In the genomic region with DNA sequence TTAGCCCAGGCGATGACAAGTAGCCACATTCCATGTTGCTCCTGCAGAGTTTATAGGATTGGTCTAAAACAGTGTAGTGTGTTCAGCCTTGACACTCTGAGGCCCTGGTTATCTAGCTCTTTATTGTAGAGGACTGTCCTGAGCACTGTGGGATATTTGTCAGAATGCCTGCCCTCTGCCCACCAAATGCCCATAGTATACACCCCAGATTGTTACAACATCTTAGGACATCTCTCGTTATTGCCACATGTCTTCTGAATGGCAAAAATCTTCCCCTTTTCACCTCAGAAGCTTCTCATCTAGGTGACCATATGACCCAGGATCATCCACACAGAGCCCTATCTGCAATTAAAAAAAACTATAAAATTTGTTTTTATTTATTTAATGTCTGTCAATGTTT, we compare ENCODE assay signal across 30 mouse cellular contexts. TPM values are rescaled to one million over a fixed set of nuclear protein-coding genes. Genes with fewer than 3 reads are reported as not detected.
A peak's percentile ranks its signal among the peaks of the same experiment; 100 is the strongest.
DNase-seq lines count a peak whose midpoint lies in the region; ATAC-seq and TF ChIP-seq lines count a peak whose summit lies in the region.
"Had no signal": no experiment of that assay in that cellular context is flagged by ENCODE, and none has a peak within 500 bp of the region (broad histone marks: within the 10 kb centered on the region; RNA-seq: fewer than 3 reads in every experiment).

No protein-coding gene starts in this region.

- no peak overlapping the region for H3K9ac ChIP-seq in heart, embryonic 11.5 days (ENCODE audit: low read depth, low read length)
- no peak overlapping the region for H3K9ac ChIP-seq in heart, embryonic 14.5 days (ENCODE audit: low read length)
- H3K9ac ChIP-seq: embryonic facial prominence, embryonic 13.5 days; forebrain, embryonic 12.5 days; forebrain, embryonic 15.5 days; hindbrain, embryonic 14.5 days had no signal

- no peak for DNase-seq in heart, postnatal 25 days (ENCODE audit: low spot score)
- no peak for DNase-seq in heart, adult 8-10 months (ENCODE audit: low spot score)
- DNase-seq in layer of hippocampus, adult 2 months (ENCODE audit: low spot score in 2 of 2) = no peak
- DNase-seq: adrenal gland, adult 2 months; adrenal gland, postnatal 14 days; cerebellum, adult 11 months; cerebellum, adult 2 months; cerebellum, adult 9-11 months; cerebellum, postnatal 25 days; embryo, embryonic 11 days; gastrocnemius, postnatal 25 days; heart, postnatal 4 days; kidney, adult 18-20 months had no signal

- peaks cover 23% of the 10 kb centered on the region for H3K4me1 ChIP-seq in heart, embryonic 11.5 days (ENCODE audit: control insufficient read depth, insufficient read depth, low read length)
- peaks cover 18 to 29% of the 10 kb centered on the region in 2 experiments for H3K4me1 ChIP-seq in heart, embryonic 14.5 days (ENCODE audit: control insufficient read depth in 2 of 2, insufficient read depth in 2 of 2, low read length in 2 of 2)
- H3K4me1 ChIP-seq: forebrain, embryonic 12.5 days; forebrain, embryonic 15.5 days had no signal

- H3K9me3 ChIP-seq in heart, embryonic 11.5 days (replicated peaks; ENCODE audit: control insufficient read depth, low read length) = no peaks in the 10 kb centered on the region
- no peaks in the 10 kb centered on the region for H3K9me3 ChIP-seq in heart, embryonic 14.5 days (ENCODE audit: control insufficient read depth, low read length)
- H3K9me3 ChIP-seq: embryonic facial prominence, embryonic 10.5 days; embryonic facial prominence, embryonic 13.5 days; forebrain, embryonic 12.5 days; forebrain, embryonic 15.5 days had no signal

- intact Hi-C loops in heart, postnatal 25 days (cut with DNase I) = no loop called here

- no peak overlapping the region for H3K4me3 ChIP-seq in heart, embryonic 11.5 days (ENCODE audit: low read depth, low read length)
- H3K4me3 ChIP-seq in heart, embryonic 14.5 days (ENCODE audit: control insufficient read depth in 1 of 2, insufficient read depth in 1 of 2, low read depth in 1 of 2, low read length in 2 of 2) = no peak overlapping the region
- H3K4me3 ChIP-seq in layer of hippocampus, adult 2 months = no peak overlapping the region
- H3K4me3 ChIP-seq: embryonic facial prominence, embryonic 10.5 days; embryonic facial prominence, embryonic 13.5 days; erythroblast, embryonic 14.5 days; forebrain, embryonic 12.5 days; forebrain, embryonic 15.5 days had no signal

- WGBS in heart, embryonic 11.5 days (ENCODE audit: insufficient replicate concordance) = 58% methylated on average over 2 of the region's 2 CpGs
- WGBS in heart, embryonic 14.5 days = 51% methylated on average over 2 of the region's 2 CpGs

- H3K4me2 ChIP-seq in heart, embryonic 11.5 days = no peak overlapping the region
- H3K4me2 ChIP-seq in heart, embryonic 14.5 days (ENCODE audit: low read length) = no peak overlapping the region
- H3K4me2 ChIP-seq: embryonic facial prominence, embryonic 13.5 days; forebrain, embryonic 12.5 days; forebrain, embryonic 15.5 days; hindbrain, embryonic 14.5 days had no signal

- peaks cover 10% of the 10 kb centered on the region for H3K27me3 ChIP-seq in heart, embryonic 11.5 days (ENCODE audit: control insufficient read depth, insufficient read depth, low read length)
- peaks cover 7% of the 10 kb centered on the region; the same call in 1 of the 2 replicates for H3K27me3 ChIP-seq in heart, embryonic 14.5 days (ENCODE audit: control insufficient read depth, insufficient read depth, low read length)

- ATAC-seq in heart, embryonic 11.5 days (replicated peaks; ENCODE audit: insufficient number of reproducible peaks, low FRiP score, low TSS enrichment) = no peak
- 0 out of 2 replicates have a peak, but pooled peaks have one; percentile 45 for ATAC-seq in heart, embryonic 14.5 days (ENCODE audit: insufficient number of reproducible peaks, insufficient read depth, low FRiP score, low read depth)
- 0 out of 2 replicates have a peak, but pooled peaks have one; percentile 15 for ATAC-seq in common myeloid progenitor, adult 5-6 weeks (replicated peaks; ENCODE audit: low read depth, poor library complexity, severe bottlenecking)
- ATAC-seq in megakaryocyte progenitor cell, adult 5-6 weeks (replicated peaks; ENCODE audit: poor library complexity) = peak; percentile 69
- ATAC-seq: CD4-positive, CD25-positive, alpha-beta regulatory T cell, adult 4 months; forebrain, embryonic 15.5 days; hindbrain, postnatal 0 days; inflammation-experienced regulatory T-cells, adult 6 months; intestine, embryonic 16.5 days had no signal

- TF ChIP-seq CTCF in layer of hippocampus, adult 2 months (conservative IDR thresholded peaks at IDR 0.05) = no peak

- H3K27ac ChIP-seq in heart, embryonic 11.5 days (ENCODE audit: low read depth, low read length) = 0 out of 2 replicates have a peak overlapping the region, but pooled peaks have one; percentile 29
- H3K27ac ChIP-seq in heart, embryonic 14.5 days (replicated peaks in 1 of 2; ENCODE audit: control insufficient read depth in 1 of 2, insufficient read depth in 1 of 2, low read depth in 2 of 2, low read length in 2 of 2) = peak overlapping the region in 1 of 2 experiments; percentile 57; a peak in 1 of 4 replicates
- no peak overlapping the region for H3K27ac ChIP-seq in layer of hippocampus, adult 2 months
- H3K27ac ChIP-seq: embryonic facial prominence, embryonic 10.5 days; embryonic facial prominence, embryonic 13.5 days; forebrain, embryonic 12.5 days; forebrain, embryonic 15.5 days; hindbrain, embryonic 14.5 days; hindbrain, postnatal 0 days had no signal

- H3K36me3 ChIP-seq in heart, embryonic 11.5 days (ENCODE audit: control insufficient read depth, insufficient read depth, low read length) = no peaks in the 10 kb centered on the region
- no peaks in the 10 kb centered on the region for H3K36me3 ChIP-seq in heart, embryonic 14.5 days (ENCODE audit: control insufficient read depth, insufficient read depth, low read length)
- H3K36me3 ChIP-seq: embryonic facial prominence, embryonic 10.5 days; embryonic facial prominence, embryonic 13.5 days; forebrain, embryonic 12.5 days; forebrain, embryonic 15.5 days had no signal

RNA-seq across cellular contexts. Expression of gene Gas2l2, which starts 3.3 kb away (rescaled TPM):
- 0.10 and 0.14 TPM in 2 replicates for polyA plus RNA-seq in heart, embryonic 11.5 days (2014; fragmentation: Nextera tagmentation; extraction: Ambion mirVana)
- total RNA-seq in heart, postnatal 25 days (2021) = not detected
- polyA plus RNA-seq in heart, embryonic 14.5 days (2014; fragmentation: Nextera tagmentation; extraction: Ambion mirVana) = 0.09 TPM in 1 of 2 replicates, not detected in the other
- not detected for total RNA-seq in heart, adult 8-10 months (2022)
- total RNA-seq in common myeloid progenitor, adult 5-6 weeks (2017) = not detected in 2 replicates
- 0.15 and 0.30 TPM in 2 replicates for total RNA-seq in megakaryocyte progenitor cell, adult 5-6 weeks (2015)
- total RNA-seq in megakaryocyte progenitor cell, adult 5-6 weeks (2017) = 0.20 and 0.21 TPM in 2 replicates
- under 1 TPM in 1 of 2 experiments, not detected in 1; 0.28 TPM for total RNA-seq in layer of hippocampus, adult 2 months (2021)
- total RNA-seq: adrenal gland, adult 2 months; adrenal gland, postnatal 14 days; gastrocnemius, adult 8-10 months; gastrocnemius, postnatal 25 days; heart, postnatal 4 days; MEL had no signal
- polyA plus RNA-seq: adrenal gland, adult 2 months; C2C12; CD4-positive, CD25-positive, alpha-beta regulatory T cell, adult 4 months; embryonic facial prominence, embryonic 10.5 days; erythroblast, embryonic 14.5 days; inflammation-experienced regulatory T-cells, adult 6 months had no signal

RNA-seq across cellular contexts. Expression of gene 1700020L24Rik, which starts 4.9 kb away (rescaled TPM):
- polyA plus RNA-seq in heart, embryonic 11.5 days (2014; fragmentation: Nextera tagmentation; extraction: Ambion mirVana) = 2.1 and 2.3 TPM in 2 replicates
- not detected for total RNA-seq in heart, postnatal 25 days (2021)
- 1.4 and 1.8 TPM in 2 replicates for polyA plus RNA-seq in heart, embryonic 14.5 days (2014; fragmentation: Nextera tagmentation; extraction: Ambion mirVana)
- total RNA-seq in heart, adult 8-10 months (2022) = not detected
- total RNA-seq in common myeloid progenitor, adult 5-6 weeks (2017) = 4.6 and 9.0 TPM in 2 replicates
- 30.8 and 38.7 TPM in 2 replicates for total RNA-seq in megakaryocyte progenitor cell, adult 5-6 weeks (2015)
- 77.0 and 80.6 TPM in 2 replicates for total RNA-seq in megakaryocyte progenitor cell, adult 5-6 weeks (2017)
- total RNA-seq in layer of hippocampus, adult 2 months (2021) = not detected
- total RNA-seq: gastrocnemius, adult 8-10 months; gastrocnemius, postnatal 25 days; MEL had no signal
- polyA plus RNA-seq: embryonic facial prominence, embryonic 10.5 days; erythroblast, embryonic 14.5 days had no signal

RNA-seq across cellular contexts. Expression of gene Rasl10b, which starts 23.6 kb away (rescaled TPM):
- polyA plus RNA-seq in heart, embryonic 11.5 days (2014; fragmentation: Nextera tagmentation; extraction: Ambion mirVana) = 4.4 and 5.3 TPM in 2 replicates
- 10 to 100 TPM; 49.6 to 60.1 TPM for total RNA-seq in heart, postnatal 25 days (2021)
- 4.6 and 5.9 TPM in 2 replicates for polyA plus RNA-seq in heart, embryonic 14.5 days (2014; fragmentation: Nextera tagmentation; extraction: Ambion mirVana)
- 10 to 100 TPM; 67.6 to 90.2 (median 81.9) TPM for total RNA-seq in heart, adult 8-10 months (2022)
- total RNA-seq in common myeloid progenitor, adult 5-6 weeks (2017) = not detected in 2 replicates
- total RNA-seq in megakaryocyte progenitor cell, adult 5-6 weeks (2015) = not detected in 2 replicates
- 0.14 TPM in 1 of 2 replicates, not detected in the other for total RNA-seq in megakaryocyte progenitor cell, adult 5-6 weeks (2017)
- 100 to 1,000 TPM; 229 to 234 TPM for total RNA-seq in layer of hippocampus, adult 2 months (2021)
- total RNA-seq: MEL had no signal
- polyA plus RNA-seq: CD4-positive, CD25-positive, alpha-beta regulatory T cell, adult 4 months; erythroblast, embryonic 14.5 days; inflammation-experienced regulatory T-cells, adult 6 months had no signal

RNA-seq across cellular contexts. Expression of gene Mmp28, which starts 30.3 kb away (rescaled TPM):
- 3.3 and 5.6 TPM in 2 replicates for polyA plus RNA-seq in heart, embryonic 11.5 days (2014; fragmentation: Nextera tagmentation; extraction: Ambion mirVana)
- total RNA-seq in heart, postnatal 25 days (2021) = 1 to 10 TPM; 4.6 to 5.7 TPM
- polyA plus RNA-seq in heart, embryonic 14.5 days (2014; fragmentation: Nextera tagmentation; extraction: Ambion mirVana) = 3.7 and 4.0 TPM in 2 replicates
- total RNA-seq in heart, adult 8-10 months (2022) = 1 to 10 TPM; 2.4 to 5.4 (median 3.6) TPM
- total RNA-seq in common myeloid progenitor, adult 5-6 weeks (2017) = 0.37 and 0.92 TPM in 2 replicates
- total RNA-seq in megakaryocyte progenitor cell, adult 5-6 weeks (2015) = 4.7 and 7.2 TPM in 2 replicates
- 3.4 and 5.0 TPM in 2 replicates for total RNA-seq in megakaryocyte progenitor cell, adult 5-6 weeks (2017)
- total RNA-seq in layer of hippocampus, adult 2 months (2021) = 1 to 10 TPM; 3.0 to 3.3 TPM
- total RNA-seq: MEL had no signal
- polyA plus RNA-seq: CD4-positive, CD25-positive, alpha-beta regulatory T cell, adult 4 months; erythroblast, embryonic 14.5 days; inflammation-experienced regulatory T-cells, adult 6 months had no signal

RNA-seq across cellular contexts. Expression of gene Taf15, which starts 40.4 kb away (rescaled TPM):
- 6.0 and 15.1 TPM in 2 replicates for polyA plus RNA-seq in heart, embryonic 11.5 days (2014; fragmentation: Nextera tagmentation; extraction: Ambion mirVana)
- total RNA-seq in heart, postnatal 25 days (2021) = 10 to 100 TPM; 33.7 to 33.8 TPM
- 10.8 and 12.8 TPM in 2 replicates for polyA plus RNA-seq in heart, embryonic 14.5 days (2014; fragmentation: Nextera tagmentation; extraction: Ambion mirVana)
- 10 to 100 TPM; 35.5 to 42.1 (median 38.4) TPM for total RNA-seq in heart, adult 8-10 months (2022)
- 41.6 and 73.3 TPM in 2 replicates for total RNA-seq in common myeloid progenitor, adult 5-6 weeks (2017)
- total RNA-seq in megakaryocyte progenitor cell, adult 5-6 weeks (2015) = 68.8 and 73.2 TPM in 2 replicates
- 25.2 and 49.7 TPM in 2 replicates for total RNA-seq in megakaryocyte progenitor cell, adult 5-6 weeks (2017)
- total RNA-seq in layer of hippocampus, adult 2 months (2021) = 10 to 100 TPM; 81.2 to 93.6 TPM

Comparison
In these comparisons a context has a peak if more than half of its experiments do, and no peak if none do; other contexts are left out.
1. RNA of gene Rasl10b, which starts 23.6 kb away (total RNA-seq): 229 to 234 TPM in layer of hippocampus, adult 2 months, 67.6 to 90.2 TPM in heart, adult 8-10 months and 49.6 to 60.1 TPM in heart, postnatal 25 days; not detected in common myeloid progenitor, adult 5-6 weeks and 0.14 TPM in megakaryocyte progenitor cell, adult 5-6 weeks; every median in the first group is over 10 times any median in the second.